Mouse (Mus musculus) liver, embryonic 14.5 days (tissue): ENCODE results near the gene Plxnb1.

ENCODE experiments used
- CTCF ChIP-seq: IDR thresholded peaks from 2 replicates; pipeline ENCODE4 v1.5.1; 2016; ENCODE audit warnings: antibody characterized with exemption, low read depth, control low read depth
- EP300 ChIP-seq: IDR thresholded peaks from 2 replicates; pipeline ENCODE4 v1.6.1; 2016; ENCODE audit warnings: antibody characterized with exemption, low read depth

DNA sequence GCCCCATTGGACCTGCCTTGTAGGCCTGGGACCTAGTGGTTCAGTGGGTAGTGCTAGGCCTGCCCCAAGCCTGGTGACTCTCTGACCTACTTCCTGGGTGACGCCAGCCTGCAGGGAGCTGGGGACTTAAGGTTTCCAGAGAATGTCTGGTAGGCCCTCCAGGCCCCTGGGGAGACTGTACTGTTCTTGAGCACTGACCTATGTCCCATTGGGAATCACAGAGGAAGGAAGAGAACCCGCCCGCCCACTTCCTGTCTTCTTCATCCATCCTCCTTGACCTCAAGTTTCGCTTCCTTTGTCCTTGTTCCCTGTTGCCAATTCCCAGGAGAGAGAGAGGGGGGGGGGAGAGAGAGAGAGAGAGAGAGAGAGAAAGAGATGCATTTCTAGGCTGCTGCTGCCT is 22.9 kb downstream of the Plxnb1 start:
- TF ChIP-seq CTCF (no peak), EP300 (no peak)
